Mouse (Mus musculus): ENCODE results near the gene Parn. TPM values are rescaled to one million over a fixed set of nuclear protein-coding genes. Genes with fewer than 3 reads are reported as not detected.
"Not testable (repeated sequence)": the region's sequence is repeated elsewhere in the genome, so short reads cannot be mapped to it uniquely, and the experiment has no call there.

The Parn gene
- polyA plus RNA-seq (2012; rRNA removed): 23.6 and 24.3 TPM in 2 replicates

DNA sequence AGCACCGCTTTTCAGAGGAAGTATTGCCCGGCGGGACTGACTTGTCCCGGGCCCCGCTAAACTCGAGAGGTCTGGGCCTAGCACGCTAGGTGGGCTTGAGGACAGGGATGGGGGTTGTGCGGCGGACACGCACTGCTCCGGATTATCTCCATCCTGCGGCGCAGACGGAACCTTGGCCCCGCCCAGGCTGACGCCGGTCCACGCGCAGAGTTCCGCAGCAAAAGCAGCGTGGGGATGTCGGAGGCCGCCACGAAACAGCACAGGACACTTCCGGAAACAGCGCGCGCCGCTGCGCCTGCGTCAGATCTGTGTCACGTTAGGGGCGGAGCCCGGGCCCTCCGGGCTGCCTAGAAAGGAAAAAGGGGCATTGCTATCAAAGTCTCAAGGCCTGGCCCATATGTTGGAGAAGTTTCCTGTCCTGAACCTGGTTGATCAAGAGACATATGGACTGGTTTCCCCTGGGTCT lies at the start of gene Parn:
Gene Parn, minus strand, starts transcription at position 293 of the 466 bp plus-strand sequence.
- TF ChIP-seq POLR2A (IDR thresholded peaks at IDR 0.05; ENCODE audit: borderline replicate concordance, extremely low read depth, insufficient read depth, insufficient read length, poor library complexity, severe bottlenecking): peak; percentile 36; the same call in 1 of the 2 replicates
- no peak for TF ChIP-seq CTCF (IDR thresholded peaks at IDR 0.05; ENCODE audit: borderline replicate concordance, extremely low read depth, insufficient read depth, insufficient read length)
- DNase-seq (ENCODE audit: low read depth): peak; percentile 96

GRCm38 (mm10) chr16:13716821-13717553 lies 49.0 kb upstream of the Parn start:
- no peak for DNase-seq (ENCODE audit: low read depth)
- TF ChIP-seq POLR2A (IDR thresholded peaks at IDR 0.05; ENCODE audit: borderline replicate concordance, extremely low read depth, insufficient read depth, insufficient read length, poor library complexity, severe bottlenecking): no peak
- TF ChIP-seq CTCF (IDR thresholded peaks at IDR 0.05; ENCODE audit: borderline replicate concordance, extremely low read depth, insufficient read depth, insufficient read length): no peak

GRCm38 (mm10) chr16:13714910-13715309 lies 46.9 kb upstream of the Parn start:
- no peak for DNase-seq (ENCODE audit: low read depth)
- TF ChIP-seq POLR2A (IDR thresholded peaks at IDR 0.05; ENCODE audit: borderline replicate concordance, extremely low read depth, insufficient read depth, insufficient read length, poor library complexity, severe bottlenecking) (no peak), CTCF (IDR thresholded peaks at IDR 0.05; ENCODE audit: borderline replicate concordance, extremely low read depth, insufficient read depth, insufficient read length) (no peak)

DNA sequence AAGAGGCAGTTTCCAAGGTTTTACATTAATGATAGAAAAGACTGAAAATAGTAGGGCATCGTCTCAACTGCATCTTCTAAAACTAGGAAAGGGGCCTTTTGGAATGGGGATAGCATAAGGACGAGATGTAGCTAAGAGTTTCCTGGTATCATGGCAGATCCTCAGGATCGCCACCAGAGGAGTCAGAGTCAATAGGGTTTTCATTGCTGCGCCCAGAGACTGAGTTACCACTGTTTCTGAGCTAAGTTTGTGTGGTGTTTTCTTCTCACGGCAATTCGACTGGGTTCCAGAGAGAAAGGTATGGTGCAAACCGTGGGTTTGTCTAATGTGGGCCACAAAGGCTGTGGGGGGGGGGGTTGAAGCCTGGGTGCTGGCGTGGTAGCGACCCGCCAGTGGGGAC lies 36.7 kb upstream of the Parn start:
- no peak for TF ChIP-seq CTCF (IDR thresholded peaks at IDR 0.05; ENCODE audit: borderline replicate concordance, extremely low read depth, insufficient read depth, insufficient read length)
- TF ChIP-seq POLR2A (IDR thresholded peaks at IDR 0.05; ENCODE audit: borderline replicate concordance, extremely low read depth, insufficient read depth, insufficient read length, poor library complexity, severe bottlenecking): no peak
- DNase-seq (ENCODE audit: low read depth): no peak

GRCm38 (mm10) chr16:13702184-13702583 lies 34.2 kb upstream of the Parn start:
- TF ChIP-seq POLR2A (IDR thresholded peaks at IDR 0.05; ENCODE audit: borderline replicate concordance, extremely low read depth, insufficient read depth, insufficient read length, poor library complexity, severe bottlenecking) (no peak), CTCF (IDR thresholded peaks at IDR 0.05; ENCODE audit: borderline replicate concordance, extremely low read depth, insufficient read depth, insufficient read length) (no peak)
- no peak for DNase-seq (ENCODE audit: low read depth)

DNA sequence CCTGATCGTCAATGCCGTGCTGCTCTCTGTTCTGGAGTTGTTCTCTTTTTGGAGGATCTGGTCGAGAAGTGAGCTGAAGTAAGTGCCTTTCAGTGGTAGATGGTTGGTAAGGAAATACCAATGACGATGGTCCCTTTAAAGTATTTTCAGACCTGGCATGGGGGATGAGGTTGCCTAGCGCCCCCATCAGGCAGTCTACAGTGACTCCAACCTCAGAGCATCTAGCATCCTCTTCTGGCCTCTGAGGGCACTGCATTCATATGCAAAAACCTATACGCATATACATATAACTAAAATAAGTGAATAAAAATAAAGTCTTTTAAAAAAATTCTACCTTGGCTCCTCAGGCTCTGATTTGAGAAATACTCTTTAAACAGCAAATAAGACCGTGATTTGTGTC lies 31.0 kb upstream of the Parn start:
- no peak for DNase-seq (ENCODE audit: low read depth)
- TF ChIP-seq CTCF (IDR thresholded peaks at IDR 0.05; ENCODE audit: borderline replicate concordance, extremely low read depth, insufficient read depth, insufficient read length): peak; percentile 27; the same call in 1 of the 2 replicates
- no peak for TF ChIP-seq POLR2A (IDR thresholded peaks at IDR 0.05; ENCODE audit: borderline replicate concordance, extremely low read depth, insufficient read depth, insufficient read length, poor library complexity, severe bottlenecking)

DNA sequence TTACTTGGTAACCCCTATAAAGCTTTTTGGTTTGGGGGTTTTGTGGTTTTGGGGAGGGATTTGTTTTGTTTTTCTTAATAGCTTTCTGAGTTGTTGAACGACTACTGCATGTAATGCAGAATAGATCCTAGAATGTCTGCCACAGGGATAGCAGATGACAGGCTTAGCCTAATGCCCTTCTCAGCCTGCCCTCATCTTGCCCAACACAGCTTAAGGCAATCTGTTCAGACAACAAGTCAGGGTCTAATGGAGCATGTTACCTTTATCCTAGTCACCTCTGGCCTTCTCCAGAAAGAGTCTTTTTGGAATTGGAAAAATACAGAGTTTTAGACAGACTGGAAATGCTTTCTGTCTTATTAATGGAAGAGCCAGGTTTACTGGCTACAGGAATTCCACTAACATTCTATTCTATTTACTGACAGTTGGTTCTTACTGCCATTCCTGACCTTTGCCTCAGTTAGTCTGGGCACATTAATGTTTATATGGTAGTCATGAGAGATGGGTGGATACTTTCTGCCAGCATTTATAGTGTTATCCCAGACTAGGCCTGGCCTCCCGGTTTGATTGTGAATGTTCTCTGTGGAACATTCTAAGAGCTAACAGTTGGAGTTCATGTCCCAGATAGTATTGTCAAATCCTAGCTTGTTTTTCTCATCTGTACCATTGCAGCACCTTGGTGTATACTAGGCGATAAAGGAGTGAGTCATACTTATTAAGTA lies 10.8 kb upstream of the Parn start:
- TF ChIP-seq POLR2A (IDR thresholded peaks at IDR 0.05; ENCODE audit: borderline replicate concordance, extremely low read depth, insufficient read depth, insufficient read length, poor library complexity, severe bottlenecking) (no peak), CTCF (IDR thresholded peaks at IDR 0.05; ENCODE audit: borderline replicate concordance, extremely low read depth, insufficient read depth, insufficient read length) (no peak)
- DNase-seq (ENCODE audit: low read depth): no peak

DNA sequence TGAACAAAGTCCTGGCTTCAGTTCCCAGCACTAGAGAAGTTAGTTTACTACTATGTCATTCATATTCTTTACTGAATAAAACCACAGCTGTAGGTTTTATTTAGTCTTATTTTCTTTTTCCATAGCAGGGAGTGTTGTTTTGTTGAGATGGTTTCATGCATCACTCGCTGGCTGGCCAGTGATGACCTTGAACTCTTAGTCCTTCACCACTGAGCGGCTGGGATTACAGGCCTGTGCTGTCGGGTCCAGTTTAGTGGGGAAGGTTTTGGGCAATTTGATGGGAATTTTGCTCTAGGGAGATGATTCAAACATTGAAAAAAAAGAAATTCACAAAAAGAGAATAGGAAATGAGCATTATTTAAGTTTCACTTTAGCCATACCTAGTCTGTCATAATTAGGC lies 6.5 kb upstream of the Parn start:
- TF ChIP-seq CTCF (IDR thresholded peaks at IDR 0.05; ENCODE audit: borderline replicate concordance, extremely low read depth, insufficient read depth, insufficient read length) (no peak), POLR2A (IDR thresholded peaks at IDR 0.05; ENCODE audit: borderline replicate concordance, extremely low read depth, insufficient read depth, insufficient read length, poor library complexity, severe bottlenecking) (no peak)
- no peak for DNase-seq (ENCODE audit: low read depth)

DNA sequence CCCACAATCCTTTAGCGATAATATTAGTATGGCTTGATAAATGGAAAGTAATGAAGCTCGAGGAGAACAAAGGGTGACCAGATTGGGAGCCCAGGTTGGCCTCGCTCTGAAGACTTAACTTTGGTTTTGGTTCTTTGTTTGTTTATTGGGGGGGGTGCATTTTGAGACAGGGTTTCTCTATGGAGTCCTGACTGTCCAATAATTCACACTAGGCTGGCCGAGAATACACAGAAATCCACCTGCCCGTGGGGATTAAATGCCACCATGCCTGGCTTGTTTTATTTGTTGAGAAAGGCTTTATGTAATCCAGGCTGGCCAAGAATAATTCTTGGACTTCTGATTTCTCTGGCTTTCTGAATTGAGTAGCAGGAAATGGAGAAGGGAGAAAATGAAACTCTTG lies 5.1 kb upstream of the Parn start:
- no peak for DNase-seq (ENCODE audit: low read depth)
- TF ChIP-seq CTCF (IDR thresholded peaks at IDR 0.05; ENCODE audit: borderline replicate concordance, extremely low read depth, insufficient read depth, insufficient read length) (no peak), POLR2A (IDR thresholded peaks at IDR 0.05; ENCODE audit: borderline replicate concordance, extremely low read depth, insufficient read depth, insufficient read length, poor library complexity, severe bottlenecking) (no peak)

- TF ChIP-seq CTCF (IDR thresholded peaks at IDR 0.05; ENCODE audit: borderline replicate concordance, extremely low read depth, insufficient read depth, insufficient read length) (no peak), POLR2A (IDR thresholded peaks at IDR 0.05; ENCODE audit: borderline replicate concordance, extremely low read depth, insufficient read depth, insufficient read length, poor library complexity, severe bottlenecking) (no peak)
Observed at GRCm38 (mm10) chr16:13672386-13672898, 4.5 kb upstream of the Parn start.

GRCm38 (mm10) chr16:13671685-13672385 lies 3.9 kb upstream of the Parn start, which contains the start of the genes Bfar and 3110001I22Rik:
Bfar (plus strand) TSS chr16:13671858.
3110001I22Rik (plus strand) TSS chr16:13671929.
- peak; percentile 98 for DNase-seq (ENCODE audit: low read depth)

More at GRCm38 (mm10) chr16:13672386-13672898, 4.5 kb upstream of the Parn start:
- peak; percentile 54 for DNase-seq (ENCODE audit: low read depth)

DNA sequence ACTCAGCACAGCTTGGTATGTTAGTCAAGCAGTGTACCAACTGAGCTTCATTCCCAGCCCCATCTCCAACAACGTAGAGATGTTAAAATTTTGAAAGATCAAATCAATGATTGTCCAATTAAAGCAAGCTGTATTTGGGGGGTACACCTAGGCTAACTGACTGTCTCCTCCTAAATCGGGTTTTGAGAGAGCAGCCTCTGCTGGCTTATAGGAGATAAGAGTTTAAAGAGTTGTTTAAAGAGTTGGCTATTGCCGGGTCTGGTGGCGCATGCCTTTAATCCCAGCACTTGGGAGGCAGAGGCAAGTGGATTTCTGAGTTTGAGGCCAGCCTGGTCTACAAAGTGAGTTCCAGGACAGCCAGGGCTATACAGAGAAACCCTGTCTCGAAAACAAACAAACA lies 2.9 kb upstream of the Parn start:
- not testable (repeated sequence) for DNase-seq (ENCODE audit: low read depth)

More at GRCm38 (mm10) chr16:13671685-13672385, 3.9 kb upstream of the Parn start, which contains the start of the genes Bfar and 3110001I22Rik:
- TF ChIP-seq POLR2A (IDR thresholded peaks at IDR 0.05; ENCODE audit: borderline replicate concordance, extremely low read depth, insufficient read depth, insufficient read length, poor library complexity, severe bottlenecking) (peak; percentile 64; the same call in 1 of the 2 replicates), CTCF (IDR thresholded peaks at IDR 0.05; ENCODE audit: borderline replicate concordance, extremely low read depth, insufficient read depth, insufficient read length) (no peak)
